Mouse (Mus musculus) cortical plate, adult 2 months (tissue): ENCODE measurements around the gene Arhgap24.

Experiments
- CTCF ChIP-seq: fragments of 200-500 bp; IDR thresholded peaks from 2 replicates; pipeline ENCODE4 v1.5.1; 2011; ENCODE audit warnings: mild to moderate bottlenecking, control low read depth, low read length; ENCODE audit not compliant: insufficient read depth; ENCODE audit errors: extremely low read depth
- POLR2A ChIP-seq: fragments of 200-500 bp; IDR thresholded peaks from 2 replicates; pipeline ENCODE4 v1.6.1; 2011; ENCODE audit warnings: mild to moderate bottlenecking, low read length, control low read depth; ENCODE audit not compliant: insufficient read depth; ENCODE audit errors: extremely low read depth

DNA sequence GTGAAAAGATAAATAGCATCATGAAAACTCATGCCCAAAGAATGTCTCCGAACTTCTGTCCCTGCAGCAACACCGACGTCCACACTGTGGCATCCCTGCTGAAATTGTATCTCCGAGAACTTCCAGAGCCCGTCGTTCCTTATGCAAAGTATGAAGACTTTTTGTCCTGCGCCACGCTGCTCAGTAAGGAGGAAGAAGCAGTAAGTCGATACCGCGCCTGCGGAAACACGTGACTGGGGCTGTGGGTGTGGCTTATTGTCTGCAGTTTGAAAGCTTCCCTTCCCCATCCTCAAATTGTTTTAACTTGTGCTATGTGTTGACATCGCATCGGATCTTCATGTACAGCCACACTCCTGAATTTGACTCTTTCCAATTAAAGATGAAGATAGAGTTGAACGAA lies 394.4 kb downstream of the Arhgap24 start:
- TF ChIP-seq CTCF = no peak
- no peak for TF ChIP-seq POLR2A
